Mouse (Mus musculus) A20 (cell line): ENCODE data around the gene Rpl12.

ENCODE experiments used
- DNase-seq: peaks from one replicate; pipeline ENCODE4 v3.0.0-alpha.2; 2011; ENCODE audit warnings: low read depth, low spot score

Rpl12 gene

GRCm38 (mm10) chr2:32961192-32961995 is at the start of gene Rpl12, which contains the start of gene Lrsam1:
TSS of gene Rpl12 (plus strand) at chr2:32961559.
TSS of gene Lrsam1 (minus strand) at chr2:32961614.
- peak; percentile 95 for DNase-seq

GRCm38 (mm10) chr2:32911639-32912182 is 49.6 kb upstream of the Rpl12 start:
- DNase-seq = no peak

DNA sequence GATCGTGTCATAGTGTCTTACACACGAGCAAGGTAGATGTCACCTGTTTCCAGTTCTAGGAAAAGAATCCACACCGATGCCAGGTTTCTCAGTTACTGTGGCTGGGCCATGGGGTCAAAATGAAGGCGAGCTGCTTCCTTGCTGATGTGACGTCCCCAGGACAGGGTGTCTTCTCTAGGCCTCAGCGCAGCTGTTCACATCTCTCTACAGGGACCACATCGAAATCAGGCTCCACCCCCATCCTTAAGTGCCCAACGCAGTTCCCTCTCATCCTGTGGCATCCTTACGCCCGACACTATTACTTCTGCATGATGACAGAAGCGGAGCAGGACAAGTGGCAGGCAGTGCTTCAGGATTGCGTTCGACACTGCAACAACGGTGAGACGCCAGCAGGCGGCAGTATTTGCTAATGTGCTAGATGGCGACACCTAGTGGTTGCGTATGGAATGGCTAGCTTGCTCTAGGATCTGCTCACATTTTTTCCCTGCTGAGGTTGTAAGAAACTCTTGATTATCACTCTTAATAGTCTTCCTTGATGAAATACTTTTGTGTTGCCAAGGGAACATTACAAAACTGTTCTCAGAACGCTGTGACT is 49.1 kb upstream of the Rpl12 start:
- peak; percentile 82 for DNase-seq

GRCm38 (mm10) chr2:32914362-32914761 is 47.0 kb upstream of the Rpl12 start:
- no peak for DNase-seq

DNA sequence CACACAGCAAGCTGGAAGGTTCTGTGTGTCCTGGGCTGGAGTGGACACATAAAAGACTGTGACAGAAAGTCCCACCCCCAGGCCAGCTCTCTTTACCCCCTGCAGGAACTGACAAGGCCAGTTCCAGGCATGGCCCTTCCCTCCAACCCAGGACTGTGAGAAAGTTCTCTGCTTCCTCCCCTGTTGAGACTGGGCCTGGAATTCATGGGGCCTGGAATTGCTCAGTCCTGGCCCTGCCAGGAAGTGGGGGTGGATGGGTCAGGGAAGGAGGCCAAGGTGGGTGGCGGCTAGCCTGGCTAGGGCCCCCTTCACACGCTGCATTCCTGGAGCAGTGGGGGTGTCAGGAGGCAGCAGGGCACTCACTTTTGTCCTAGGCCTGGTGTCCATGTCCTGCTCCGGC is 46.5 kb upstream of the Rpl12 start:
- no peak for DNase-seq

- no peak for DNase-seq
These were observed 43.8 kb upstream of the Rpl12 start for GRCm38 (mm10) chr2:32917526-32917925.

GRCm38 (mm10) chr2:32918391-32918790 is 43.0 kb upstream of the Rpl12 start:
- DNase-seq = no peak

DNA sequence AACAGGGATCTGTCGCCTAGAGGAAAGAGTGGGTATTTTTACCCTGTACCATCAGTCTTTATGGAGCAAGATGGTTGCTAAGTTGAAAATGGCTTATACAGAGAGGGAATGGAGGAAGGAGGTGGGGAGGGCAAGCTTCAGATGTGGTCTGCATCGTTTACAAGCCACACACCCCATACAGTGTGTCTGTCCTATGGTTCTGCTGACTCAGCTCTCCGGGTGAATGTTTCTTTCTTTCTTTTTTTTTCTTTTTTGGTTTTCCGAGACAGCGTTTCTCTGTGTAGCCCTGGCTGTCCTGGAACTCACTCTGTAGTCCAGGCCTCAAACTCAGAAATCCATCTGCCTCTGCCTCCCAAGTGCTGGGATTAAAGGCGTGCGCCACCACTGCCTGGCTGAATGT is 40.1 kb upstream of the Rpl12 start:
- DNase-seq = no peak

- DNase-seq = no peak
These were observed 39.5 kb upstream of the Rpl12 start for GRCm38 (mm10) chr2:32921801-32922380.

- no peak for DNase-seq
These were observed 38.8 kb upstream of the Rpl12 start for GRCm38 (mm10) chr2:32922564-32922963.

GRCm38 (mm10) chr2:32923551-32924250 is 37.7 kb upstream of the Rpl12 start:
- no peak for DNase-seq

- DNase-seq = no peak
These were observed 37.0 kb upstream of the Rpl12 start for GRCm38 (mm10) chr2:32924306-32924844.

DNA sequence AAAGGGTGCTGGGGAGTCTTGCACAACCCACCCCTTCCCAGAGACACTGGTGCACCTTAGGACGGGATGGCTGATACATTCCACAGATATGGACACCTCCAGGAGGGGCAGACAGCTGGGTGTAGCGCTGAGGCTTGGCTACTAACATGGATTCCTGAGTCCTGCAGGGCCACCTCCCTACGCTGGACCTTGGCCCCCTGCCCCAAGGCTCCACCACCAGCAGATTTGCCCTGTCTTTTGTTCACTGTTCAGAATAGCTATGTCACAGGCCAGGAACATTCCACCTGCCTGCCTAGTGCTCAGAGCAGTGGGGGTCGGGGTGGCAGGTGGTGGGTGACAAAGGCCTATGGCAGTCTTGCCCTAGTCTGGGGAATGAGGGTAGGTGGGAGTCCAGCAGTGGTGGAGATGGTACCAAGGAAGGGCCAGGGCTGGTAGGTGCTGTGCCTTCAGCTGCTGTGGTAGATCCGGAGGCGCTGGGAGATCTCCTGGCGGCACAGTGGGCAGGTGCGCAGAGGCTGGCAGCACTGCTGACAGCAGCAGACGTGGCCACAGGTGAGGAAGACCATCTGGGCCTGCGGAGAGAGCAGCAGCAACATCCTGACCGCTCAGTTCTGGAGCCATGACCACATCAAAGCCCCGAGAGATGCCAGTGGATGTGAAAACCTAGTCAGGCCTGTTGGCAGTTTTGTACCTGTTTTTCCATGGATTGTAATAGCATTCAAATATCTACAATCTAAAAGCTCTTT is 34.9 kb upstream of the Rpl12 start:
- no peak for DNase-seq

DNA sequence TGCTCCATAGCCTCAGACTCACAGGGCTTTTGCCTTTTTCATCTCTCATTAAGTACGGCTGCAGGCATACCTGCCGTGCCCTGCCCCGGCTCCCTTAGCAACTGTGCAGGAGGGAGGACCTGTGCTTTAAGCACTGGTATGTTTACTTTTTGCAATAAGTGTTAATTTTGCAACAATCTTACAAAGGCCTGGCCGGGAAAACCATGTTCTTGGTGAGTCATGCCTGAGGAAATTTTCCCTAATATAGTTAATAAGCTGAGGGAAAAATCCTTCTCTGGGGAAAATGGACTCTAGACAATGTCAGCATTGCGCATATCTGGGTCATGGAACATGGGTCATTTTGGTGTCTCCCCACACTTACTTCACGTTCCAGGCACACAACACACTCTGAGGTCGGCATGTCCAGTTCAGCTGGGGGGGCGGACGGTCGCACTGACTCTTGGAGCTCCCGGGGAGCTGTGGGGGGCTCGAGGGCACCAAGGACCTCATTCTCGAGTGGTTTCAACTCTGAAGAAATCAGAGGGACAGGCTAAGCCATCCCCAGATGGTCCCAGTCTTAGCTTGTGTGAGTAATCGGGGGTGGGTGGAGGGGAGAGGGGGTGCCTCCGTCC is 33.6 kb upstream of the Rpl12 start:
- DNase-seq = no peak

DNA sequence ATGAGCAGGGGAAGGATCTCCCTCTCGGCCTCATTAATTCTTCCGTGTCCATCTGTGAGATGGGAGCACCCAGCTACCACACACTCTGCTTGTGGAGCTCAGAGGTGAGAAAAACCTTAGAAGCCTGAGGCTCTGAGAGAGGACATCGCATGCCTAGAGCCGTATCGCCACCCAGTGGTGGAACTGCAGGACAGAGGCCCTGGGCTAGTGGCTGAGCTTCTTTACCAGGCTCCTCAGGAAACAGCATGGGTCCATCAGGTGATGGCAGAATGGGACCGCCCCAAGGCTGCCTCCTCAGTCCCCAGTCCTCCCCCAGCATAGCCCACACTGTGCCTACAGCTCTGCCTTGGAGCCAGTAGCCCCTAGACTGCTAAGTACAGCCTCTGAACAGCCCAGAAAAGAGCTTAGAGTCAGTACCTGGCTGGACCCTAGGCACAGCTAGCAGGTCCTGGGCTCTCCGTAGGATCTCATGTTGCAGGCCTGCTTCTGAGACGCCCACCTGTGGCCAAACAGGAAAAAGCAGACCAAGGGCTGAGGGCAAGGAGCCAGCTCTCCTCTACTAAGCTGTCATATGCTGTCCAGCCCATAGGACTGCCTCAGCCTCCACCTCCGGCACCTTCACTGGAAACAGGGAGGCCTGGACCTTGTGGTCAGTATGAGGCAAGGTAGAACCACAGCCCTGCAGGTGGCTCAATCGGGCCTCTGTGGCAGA is 33.0 kb upstream of the Rpl12 start:
- peak; percentile 65 for DNase-seq

DNA sequence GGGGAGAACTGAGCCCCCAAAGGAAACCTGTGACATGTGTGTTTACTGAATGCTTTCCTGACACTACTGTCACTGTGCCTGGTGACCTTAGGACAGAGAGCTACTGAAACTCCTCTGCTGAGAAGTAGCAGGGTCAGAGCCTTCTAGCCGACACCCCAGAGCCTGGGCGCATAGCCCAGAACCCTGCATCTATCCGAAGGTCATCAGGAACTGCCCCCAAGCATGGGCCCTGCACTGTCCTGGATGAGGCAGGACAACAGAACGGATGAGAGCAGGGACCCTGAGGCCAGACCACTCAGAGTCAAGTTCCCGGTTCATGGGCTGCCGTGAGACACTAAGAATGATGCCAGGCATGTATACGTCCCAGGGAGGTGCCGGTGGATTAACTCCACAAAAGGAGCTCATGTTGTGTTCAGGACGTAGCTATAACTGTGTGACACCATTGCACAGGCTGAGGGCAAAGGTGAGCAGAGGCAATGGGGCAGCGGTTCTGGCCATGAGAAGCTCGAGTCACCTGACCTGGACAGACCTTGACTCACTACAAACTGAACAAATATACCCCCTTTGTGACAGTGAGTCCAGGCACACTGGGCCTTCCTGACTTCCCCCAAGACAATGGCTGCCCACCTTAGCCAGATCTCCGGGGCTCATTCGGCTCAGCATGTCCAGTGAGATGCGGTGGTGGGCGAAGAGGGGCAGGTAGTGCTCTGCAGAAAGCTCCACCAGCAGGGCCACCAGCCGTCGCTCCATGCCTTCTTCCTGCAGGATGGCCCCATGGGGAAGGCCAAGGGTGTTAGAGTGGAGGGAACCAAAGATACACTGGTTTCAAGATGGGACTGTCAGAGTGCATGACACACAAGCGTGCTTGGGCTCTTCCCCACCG is 32.2 kb upstream of the Rpl12 start:
- DNase-seq = no peak

DNA sequence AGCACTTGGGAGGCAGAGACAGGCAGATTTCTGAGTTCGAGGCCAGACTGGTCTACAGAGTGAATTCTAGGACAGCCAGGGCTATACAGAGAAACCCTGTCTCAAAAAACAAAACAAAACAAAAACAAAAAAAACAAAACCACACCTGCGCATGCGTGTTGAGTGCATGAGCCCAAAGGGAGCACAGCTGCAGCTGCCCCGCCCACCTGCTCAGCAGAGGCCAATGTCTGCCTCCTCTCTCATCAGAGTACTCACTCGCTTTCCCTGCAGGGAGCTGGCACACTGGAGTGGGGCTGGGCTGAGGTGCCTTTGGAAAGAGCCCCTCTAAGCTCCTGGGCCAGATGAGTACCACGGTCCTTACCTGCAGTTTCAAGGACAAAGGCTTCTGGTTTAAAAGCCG is 29.6 kb upstream of the Rpl12 start:
- peak; percentile 79 for DNase-seq

GRCm38 (mm10) chr2:32938741-32939140 is 22.6 kb upstream of the Rpl12 start:
- DNase-seq = no peak

GRCm38 (mm10) chr2:32939418-32939817 is 21.9 kb upstream of the Rpl12 start:
- DNase-seq = peak; percentile 79
